Mouse (Mus musculus) right cerebral cortex, adult 2 months (tissue): ENCODE data around the gene Snrnp25.

Source experiments
- DNase-seq, 2 experiments: peaks; one replicate each; pipeline ENCODE4 v3.0.0; 2021 to 2022; ENCODE audit warnings: low spot score in 2 of 2

Gene Snrnp25

GRCm38 (mm10) chr11:32205058-32205873, at the start of gene Snrnp25:
TSS of gene Snrnp25 (plus strand) at chr11:32205415.
- DNase-seq = peak; percentile 96 to 97

DNA sequence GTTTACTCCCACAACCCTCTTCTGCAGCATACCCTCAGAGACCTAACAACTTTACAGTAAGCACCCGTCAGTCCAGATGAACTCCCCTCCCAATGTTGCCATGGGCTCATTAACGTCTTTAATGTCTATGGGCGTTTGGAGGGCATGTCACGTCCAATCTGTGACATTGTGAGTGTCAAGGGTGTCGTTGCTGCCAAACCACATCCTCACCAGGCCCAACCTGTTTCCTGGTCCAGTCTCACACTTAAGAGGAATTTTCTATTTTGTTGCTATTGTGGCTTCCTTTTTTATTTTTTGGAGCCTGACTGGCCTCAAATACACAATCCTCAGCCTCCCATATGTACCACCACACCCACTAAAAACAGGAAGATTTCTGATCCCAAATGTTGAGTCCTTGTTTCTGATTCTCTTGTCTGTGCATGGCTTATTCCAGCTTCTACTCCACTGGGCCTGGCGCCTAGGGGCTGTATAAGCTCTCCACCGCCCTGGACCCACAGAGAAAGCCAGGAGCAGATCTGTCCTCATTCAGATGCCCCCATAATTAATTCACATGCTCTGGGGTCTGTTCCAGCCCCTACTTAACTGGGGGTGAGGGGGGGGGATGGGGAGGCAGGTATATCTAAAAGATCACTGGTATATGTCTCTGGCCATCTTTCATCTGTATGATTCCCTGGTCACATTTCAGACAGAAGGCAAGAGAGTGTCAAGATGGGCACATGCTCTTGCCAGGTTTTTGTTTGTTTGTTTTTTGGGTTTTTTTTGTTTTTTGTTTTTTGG, 48.2 kb upstream of the Snrnp25 start:
- no peak for DNase-seq

- peak; percentile 76 to 78 for DNase-seq
Observed at GRCm38 (mm10) chr11:32157791-32158594, 47.2 kb upstream of the Snrnp25 start.

GRCm38 (mm10) chr11:32159176-32159575, 46.0 kb upstream of the Snrnp25 start:
- no peak for DNase-seq

GRCm38 (mm10) chr11:32160341-32160740, 44.9 kb upstream of the Snrnp25 start:
- DNase-seq = no peak

- DNase-seq = peak in 1 of 2 experiments; percentile 39
Observed at GRCm38 (mm10) chr11:32161500-32161899, 43.7 kb upstream of the Snrnp25 start.

DNA sequence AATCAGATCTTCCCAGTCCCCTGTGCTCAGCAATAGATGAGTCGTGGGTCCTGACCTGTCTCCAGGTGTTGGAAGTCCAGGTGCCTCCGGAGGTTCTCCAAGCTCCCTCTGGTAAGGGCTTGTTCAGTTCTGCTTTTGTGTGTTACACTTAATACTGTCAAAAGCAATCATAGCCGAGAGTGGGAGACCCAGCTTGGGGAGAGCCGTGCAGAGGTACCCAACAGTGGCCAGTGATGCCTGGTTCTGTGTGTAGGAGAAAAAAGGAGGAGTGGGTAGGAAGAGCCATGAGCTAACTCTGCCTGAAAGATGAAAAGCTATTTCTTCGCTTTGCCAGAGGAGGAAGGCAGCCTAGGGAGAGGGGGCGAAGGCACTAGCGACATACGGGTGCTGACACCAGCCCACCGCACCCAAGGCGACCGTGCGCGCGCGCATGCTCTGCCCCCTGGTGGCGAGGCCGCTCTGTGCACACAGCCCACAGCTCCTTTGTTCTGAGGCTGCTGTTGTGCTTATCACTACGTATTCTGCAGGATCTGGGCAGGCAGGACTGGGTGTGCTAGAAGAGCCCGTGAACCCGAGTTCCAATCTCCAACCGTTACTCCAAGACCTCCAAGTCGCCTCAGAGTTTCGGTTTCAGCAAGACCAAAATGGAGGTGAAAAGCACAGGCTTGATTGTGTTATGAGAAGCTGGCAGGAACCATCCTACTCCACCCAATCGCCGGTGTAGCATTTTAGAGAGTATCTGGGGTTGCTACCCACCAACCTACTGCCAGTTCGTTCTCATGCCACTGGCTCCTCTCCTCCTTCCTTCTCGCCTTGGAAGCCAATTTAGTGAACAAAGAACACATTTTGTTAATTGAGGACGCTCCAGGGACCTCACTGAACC, 43.1 kb upstream of the Snrnp25 start:
- peak; percentile 87 to 91 for DNase-seq

GRCm38 (mm10) chr11:32166683-32167082, 38.5 kb upstream of the Snrnp25 start:
- DNase-seq = no peak

- DNase-seq = no peak
Observed at GRCm38 (mm10) chr11:32178506-32178905, 26.7 kb upstream of the Snrnp25 start.

GRCm38 (mm10) chr11:32181246-32181645, 24.0 kb upstream of the Snrnp25 start:
- DNase-seq = no peak

DNA sequence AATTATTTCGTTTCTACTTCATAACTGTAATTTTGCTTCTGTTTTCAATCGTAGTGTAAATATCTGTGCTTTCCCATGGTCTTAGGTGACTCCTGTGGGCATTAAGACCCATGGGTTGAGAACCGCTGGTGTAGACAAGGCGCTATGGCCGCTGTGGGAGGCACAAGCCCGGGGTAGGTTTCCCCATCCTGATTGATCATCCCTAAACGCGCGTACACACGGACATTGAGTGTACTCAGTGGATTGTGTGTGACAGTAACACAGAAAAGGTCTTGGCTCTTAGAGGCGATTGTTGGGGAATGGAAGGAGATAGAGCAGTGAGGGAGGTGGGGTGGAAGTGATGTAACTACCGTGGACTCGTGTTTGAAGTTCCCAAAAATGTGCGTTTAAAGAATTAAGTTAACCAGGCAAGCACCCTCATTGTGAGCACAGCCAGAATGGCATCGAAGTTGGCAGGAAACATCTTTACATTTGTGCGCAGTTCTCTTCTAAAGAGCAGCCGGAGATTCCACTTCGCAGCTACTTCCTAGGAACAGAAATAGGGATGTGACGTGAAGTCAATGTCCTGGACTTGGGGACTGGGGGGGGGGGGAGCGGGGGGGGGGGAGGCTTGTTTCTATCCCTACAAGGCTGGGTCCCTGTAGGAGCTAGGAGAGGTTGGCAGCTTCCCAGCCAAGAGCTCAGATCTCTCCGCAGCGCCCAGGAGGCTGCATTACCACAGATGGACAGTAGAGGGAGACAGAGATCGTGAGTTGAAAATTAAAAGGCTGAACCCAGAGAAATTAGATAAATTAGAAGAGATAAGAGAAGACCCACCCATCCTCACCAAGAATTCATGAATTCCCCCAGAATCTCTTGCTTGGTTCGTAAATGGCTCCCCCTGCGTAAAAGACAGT, 23.0 kb upstream of the Snrnp25 start:
- peak; percentile 94 to 95 for DNase-seq

DNA sequence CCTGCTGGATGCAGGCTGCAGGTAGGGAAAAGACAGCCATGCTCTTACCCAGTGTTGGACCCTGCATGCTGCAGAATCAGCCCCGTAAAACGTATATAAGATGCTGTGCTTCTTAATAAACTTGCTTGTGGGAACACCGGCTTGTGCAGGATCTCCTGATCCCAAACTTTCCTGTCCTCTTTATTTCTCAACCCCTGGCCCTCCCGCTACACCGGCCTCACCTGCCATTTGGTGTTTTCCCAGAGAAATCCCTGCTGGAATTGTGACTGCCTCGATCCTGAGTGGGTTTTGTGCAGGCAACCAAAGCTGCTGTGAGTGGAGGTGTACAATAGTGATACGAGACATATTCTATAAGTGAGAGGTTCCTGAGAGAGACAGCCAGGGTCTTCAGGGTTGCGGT, 20.7 kb upstream of the Snrnp25 start:
- DNase-seq = no peak

GRCm38 (mm10) chr11:32186031-32186430, 19.2 kb upstream of the Snrnp25 start:
- DNase-seq = no peak

DNA sequence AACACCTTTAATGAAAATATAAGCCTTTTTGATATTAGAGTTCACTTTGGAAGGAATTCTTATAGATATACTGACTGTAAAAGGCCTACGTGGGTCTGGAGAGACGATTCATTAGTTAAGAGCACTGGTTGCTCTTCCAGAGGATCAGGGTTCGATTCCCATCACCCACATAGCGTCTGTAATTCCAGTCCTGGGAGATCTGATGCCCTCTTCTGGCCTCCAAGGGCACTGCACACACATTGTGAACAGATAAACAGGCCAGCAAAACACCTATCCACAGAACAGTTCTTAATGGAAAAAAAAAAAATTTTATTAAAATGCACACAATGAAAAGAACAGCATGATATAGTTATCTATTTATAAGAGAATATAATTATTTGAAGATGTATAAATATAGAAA, 18.0 kb upstream of the Snrnp25 start:
- DNase-seq = no peak

GRCm38 (mm10) chr11:32188881-32189280, 16.3 kb upstream of the Snrnp25 start:
- no peak for DNase-seq

DNA sequence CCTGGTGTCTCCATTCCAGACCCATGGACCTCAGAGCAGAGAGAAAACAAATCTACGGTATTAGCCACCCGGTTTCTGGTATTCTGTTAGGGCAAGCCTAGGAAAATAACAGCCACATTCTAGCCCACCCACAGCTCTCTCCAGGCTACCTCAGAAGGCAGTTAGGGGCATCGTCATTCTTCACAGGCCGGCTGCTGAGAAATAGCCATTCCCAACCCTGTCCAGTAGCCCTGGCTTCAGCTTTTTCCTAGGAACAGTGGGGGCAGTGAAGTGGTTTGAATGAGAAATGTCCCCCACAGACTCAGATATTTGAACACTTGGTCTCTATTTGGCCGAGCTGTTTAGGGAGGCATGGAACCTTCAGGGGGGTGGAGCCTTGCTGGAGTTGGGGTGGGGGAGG, 15.8 kb upstream of the Snrnp25 start:
- no peak for DNase-seq

- no peak for DNase-seq
Observed at GRCm38 (mm10) chr11:32190119-32190518, 15.1 kb upstream of the Snrnp25 start.

DNA sequence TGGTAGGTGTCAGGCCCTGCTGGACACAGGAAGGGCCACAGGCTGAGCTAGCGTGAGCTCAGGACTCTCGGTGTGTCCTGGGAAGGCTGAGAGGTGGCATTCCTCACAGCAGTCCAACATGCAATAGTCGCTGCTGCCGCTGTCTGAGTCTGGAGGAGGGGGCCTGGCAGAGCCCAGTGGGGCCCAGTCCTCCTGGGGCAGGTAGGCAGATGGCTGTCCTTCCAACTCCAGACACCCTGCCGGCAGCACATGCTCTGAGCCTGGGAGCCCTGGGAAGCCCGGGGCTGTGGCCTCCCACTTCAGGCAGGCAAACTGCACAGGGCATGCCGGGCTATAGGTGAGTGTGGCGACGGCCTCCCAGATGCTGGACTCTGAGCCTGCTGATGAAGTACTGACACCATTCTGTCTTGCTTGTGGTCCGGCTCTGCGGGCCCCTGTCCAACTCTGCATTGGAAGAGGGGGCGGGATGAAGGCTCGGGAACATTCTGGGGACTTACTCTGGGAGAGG, 14.6 kb upstream of the Snrnp25 start:
- no peak for DNase-seq

DNA sequence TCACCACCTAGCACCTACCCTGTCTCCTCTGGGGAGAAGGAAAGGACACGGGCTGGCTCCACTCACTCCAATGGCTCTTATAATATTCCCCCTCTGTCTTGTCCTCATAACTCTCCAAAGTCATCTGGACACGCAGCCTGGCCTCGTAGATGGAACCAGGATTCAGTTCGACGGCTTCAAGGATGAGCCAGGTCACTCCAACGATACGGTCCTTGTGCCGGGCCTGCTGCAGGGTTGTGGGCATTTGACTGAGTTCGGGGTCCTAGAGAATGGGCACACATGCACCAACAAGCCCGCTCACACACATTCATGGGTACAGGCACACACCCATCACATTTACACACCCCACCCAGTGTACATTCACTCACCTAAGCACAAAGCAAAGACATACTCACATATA, 12.1 kb upstream of the Snrnp25 start:
- DNase-seq = no peak

- DNase-seq = no peak
Observed at GRCm38 (mm10) chr11:32194086-32194485, 11.1 kb upstream of the Snrnp25 start.
